Mouse (Mus musculus) spleen, adult 2 months (tissue): ENCODE data around the gene Kiss1r. TPM values are rescaled to one million over a fixed set of nuclear protein-coding genes. Genes with fewer than 3 reads are reported as not detected.

Source experiments
- DNase-seq, 2 experiments: peaks; one replicate each; pipeline versions ENCODE4 v3.0.0 to v3.0.0-alpha.2; 2012 to 2021; ENCODE audit warnings: low spot score in 2 of 2, low read depth in 1 of 2
- H3K27ac ChIP-seq: fragments of 200-500 bp; 2 replicates; pipeline ENCODE4 v1.5.1; 2012; ENCODE audit warnings: low read length, inconsistent platforms; ENCODE audit not compliant: insufficient read depth
- H3K27me3 ChIP-seq: fragments of 200-500 bp; 2 replicates; pipeline ENCODE4 v1.6.1; 2012; ENCODE audit warnings: mild to moderate bottlenecking, moderate library complexity, low read length, inconsistent platforms; ENCODE audit not compliant: control insufficient read depth, insufficient read depth
- H3K36me3 ChIP-seq: fragments of 200-500 bp; 2 replicates; pipeline ENCODE4 v1.6.1; 2012; ENCODE audit warnings: mild to moderate bottlenecking, low read length, inconsistent platforms; ENCODE audit not compliant: control insufficient read depth, insufficient read depth
- H3K4me1 ChIP-seq: fragments of 200-500 bp; 2 replicates; pipeline ENCODE4 v1.6.1; 2011; ENCODE audit warnings: inconsistent platforms; ENCODE audit not compliant: control insufficient read depth, insufficient read depth, insufficient read length
- H3K4me3 ChIP-seq: fragments of 200-500 bp; 2 replicates; pipeline ENCODE4 v1.5.1; 2011; ENCODE audit warnings: mild to moderate bottlenecking, inconsistent platforms; ENCODE audit not compliant: insufficient read depth, insufficient read length; ENCODE audit errors: extremely low read depth
- CTCF ChIP-seq: fragments of 200-500 bp; IDR thresholded peaks from 2 replicates; pipeline ENCODE4 v1.5.1; 2011; ENCODE audit warnings: mild to moderate bottlenecking, inconsistent platforms; ENCODE audit not compliant: insufficient read depth, insufficient read length, insufficient replicate concordance; ENCODE audit errors: extremely low read depth
- POLR2A ChIP-seq: fragments of 200-500 bp; IDR thresholded peaks from 2 replicates; pipeline ENCODE4 v1.6.1; 2011; ENCODE audit warnings: low read depth, low read length, inconsistent platforms
- WGBS: fragments of 180-500 bp; shearing (Covaris S2); methylation state at CpG from one replicate; pipeline ENCODE4 v1.1.7; 2018; 5-methylcytosine and 5-hydroxymethylcytosine counted together
- polyA plus RNA-seq: library from polyadenylated mRNA; depleted of rRNA; stranded (reverse); fragments of >200 nt; gene quantifications from 2 replicates; pipeline ENCODE4 v1.2.3, GENCODE M21; 2012

The Kiss1r gene
- polyA plus RNA-seq, 1 experiment = 5.3 TPM

DNA sequence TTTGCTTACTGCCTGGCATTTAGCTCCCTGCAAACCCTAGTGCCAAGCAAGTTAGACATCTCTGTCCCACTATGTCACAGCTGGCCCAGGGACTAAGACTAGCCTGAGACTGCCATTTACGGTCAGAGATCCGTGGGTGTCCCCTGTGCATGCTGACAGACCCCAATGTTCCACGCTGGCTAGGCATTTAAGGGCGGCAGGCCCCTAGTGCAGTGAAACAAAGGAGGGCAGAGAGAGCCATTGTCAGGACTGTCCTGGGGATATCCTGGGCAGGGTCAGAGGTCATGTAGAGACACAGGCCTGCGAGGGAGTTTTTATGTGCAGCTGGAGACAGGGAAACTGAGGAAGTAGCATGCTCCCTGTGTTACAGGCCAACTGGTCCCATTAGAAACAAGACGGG, 17.1 kb downstream of the Kiss1r start:
- Histone ChIP-seq H3K27me3 (no peaks in the 10 kb centered on the region), H3K4me3 (no peak overlapping the region), H3K4me1 (peaks cover 35% of the 10 kb centered on the region), H3K27ac (no peak overlapping the region), H3K36me3 (peaks cover 15% of the 10 kb centered on the region)
- no peak for DNase-seq
- no peak for TF ChIP-seq CTCF
- no peak for TF ChIP-seq POLR2A
- 91% methylated on average over 6 of the region's 6 CpGs for WGBS

DNA sequence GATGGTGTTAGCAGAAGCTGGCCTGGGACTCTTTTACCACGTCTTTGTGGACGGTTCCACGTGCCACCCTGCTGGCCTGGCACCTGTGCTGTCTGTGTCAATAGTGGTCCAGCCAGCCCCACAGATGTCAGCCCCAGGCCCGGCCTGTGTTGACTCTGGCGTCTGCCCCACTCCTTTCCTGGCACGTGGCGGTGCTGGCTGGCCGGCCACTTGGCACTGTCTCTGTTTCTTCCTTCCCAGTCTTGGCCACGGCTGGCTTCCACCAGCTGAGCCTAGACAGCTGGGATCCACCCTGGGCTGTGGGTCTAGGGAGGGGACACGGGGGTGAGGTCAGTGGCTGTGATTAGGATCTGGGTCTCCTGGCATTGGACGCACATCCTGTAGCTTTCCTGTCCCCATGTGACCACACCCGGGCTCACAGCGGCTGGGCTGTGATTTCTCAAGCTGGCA, 17.5 kb downstream of the Kiss1r start:
- 82% methylated on average over 13 of the region's 13 CpGs for WGBS
- peaks cover 39% of the 10 kb centered on the region for H3K4me1 ChIP-seq

DNA sequence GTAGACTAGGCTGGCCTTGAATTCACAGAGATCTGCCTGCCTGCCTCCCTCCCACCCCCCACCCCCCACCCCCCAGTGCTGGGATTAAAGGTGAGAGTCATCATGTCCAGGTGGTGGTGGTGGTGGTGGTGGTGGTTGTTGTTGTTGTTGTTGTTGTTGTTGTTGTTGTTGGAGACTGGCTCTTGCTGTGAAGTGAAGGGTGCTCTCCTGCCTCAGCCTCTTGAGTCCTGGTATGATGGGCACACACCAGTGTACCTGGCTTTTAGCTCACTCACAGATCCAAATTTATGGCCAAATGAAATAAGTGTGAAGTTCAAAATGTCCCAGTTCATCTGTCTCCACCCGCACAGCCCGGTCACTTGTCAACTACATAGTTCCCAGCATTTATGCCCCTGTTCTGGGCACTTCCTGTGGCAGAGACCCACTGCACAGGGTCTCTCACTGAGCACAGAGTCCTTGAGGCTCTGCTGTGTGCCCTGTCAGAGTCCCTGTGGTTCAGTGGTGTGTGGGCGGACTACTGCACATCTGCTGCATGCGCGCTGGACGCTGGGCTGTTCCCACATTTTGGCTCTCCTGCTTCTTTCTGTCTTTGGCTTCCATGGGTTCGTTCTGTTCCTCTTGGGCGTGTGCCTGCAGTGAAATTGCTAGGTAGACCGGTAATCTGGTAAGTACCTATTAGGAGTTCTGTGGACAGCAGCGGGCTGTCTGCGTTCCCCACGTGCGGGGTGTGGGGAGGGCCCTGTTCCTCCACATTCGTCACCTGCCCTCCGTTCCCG, 18.2 kb downstream of the Kiss1r start:
- TF ChIP-seq POLR2A (no peak), CTCF (no peak)
- no peak for DNase-seq
- Histone ChIP-seq H3K27me3 (no peaks in the 10 kb centered on the region), H3K4me1 (peaks cover 45% of the 10 kb centered on the region), H3K36me3 (peaks cover 15% of the 10 kb centered on the region), H3K27ac (no peak overlapping the region), H3K4me3 (no peak overlapping the region)
- WGBS = 96% methylated on average over 16 of the region's 16 CpGs

More for the DNA sequence above, 17.5 kb downstream of the Kiss1r start:
- Histone ChIP-seq H3K27me3 (no peaks in the 10 kb centered on the region), H3K4me3 (no peak overlapping the region), H3K36me3 (peaks cover 15% of the 10 kb centered on the region), H3K27ac (no peak overlapping the region)
- no peak for DNase-seq
- TF ChIP-seq CTCF (no peak), POLR2A (no peak)

DNA sequence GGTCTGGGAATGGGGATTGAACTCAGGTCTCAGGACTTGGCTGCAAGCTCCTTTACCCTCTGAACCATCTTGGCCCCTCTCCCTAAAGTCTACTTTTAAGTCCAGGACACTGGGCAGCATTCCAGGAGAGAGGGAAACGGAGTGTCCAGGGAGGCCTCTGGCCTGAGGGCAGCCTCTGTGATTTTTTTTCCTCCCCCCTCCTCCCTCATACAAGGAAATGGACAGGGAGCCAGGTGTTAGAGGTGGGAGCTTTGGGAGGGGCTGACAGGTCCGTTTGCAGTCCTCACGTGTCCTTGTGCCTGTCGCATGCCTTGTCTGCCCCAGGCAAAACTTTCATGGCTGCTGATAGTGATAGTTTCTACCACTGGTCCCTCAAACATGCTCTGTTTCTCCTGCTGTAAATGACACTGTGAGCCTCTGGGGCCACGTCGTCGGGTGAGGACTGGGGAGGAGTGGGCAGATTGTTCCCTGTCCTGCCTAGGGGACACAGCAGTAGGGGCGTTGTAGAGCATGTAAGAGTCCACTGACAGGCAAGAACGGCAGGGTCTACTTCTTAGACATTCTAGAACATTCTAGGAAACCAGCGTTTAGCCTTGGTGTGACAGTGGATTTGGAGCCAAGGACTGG, 19.6 kb downstream of the Kiss1r start:
- peaks cover 57% of the 10 kb centered on the region for H3K4me1 ChIP-seq
- H3K27me3 ChIP-seq = no peaks in the 10 kb centered on the region
- no peak overlapping the region; the same call in 1 of the 2 replicates for H3K4me3 ChIP-seq
- no peak for TF ChIP-seq POLR2A
- no peak for TF ChIP-seq CTCF
- peaks cover 11% of the 10 kb centered on the region for H3K36me3 ChIP-seq
- DNase-seq = no peak
- WGBS = 37% methylated on average over 10 of the region's 10 CpGs
- H3K27ac ChIP-seq = peak overlapping the region; percentile 13; the same call in 1 of the 2 replicates

DNA sequence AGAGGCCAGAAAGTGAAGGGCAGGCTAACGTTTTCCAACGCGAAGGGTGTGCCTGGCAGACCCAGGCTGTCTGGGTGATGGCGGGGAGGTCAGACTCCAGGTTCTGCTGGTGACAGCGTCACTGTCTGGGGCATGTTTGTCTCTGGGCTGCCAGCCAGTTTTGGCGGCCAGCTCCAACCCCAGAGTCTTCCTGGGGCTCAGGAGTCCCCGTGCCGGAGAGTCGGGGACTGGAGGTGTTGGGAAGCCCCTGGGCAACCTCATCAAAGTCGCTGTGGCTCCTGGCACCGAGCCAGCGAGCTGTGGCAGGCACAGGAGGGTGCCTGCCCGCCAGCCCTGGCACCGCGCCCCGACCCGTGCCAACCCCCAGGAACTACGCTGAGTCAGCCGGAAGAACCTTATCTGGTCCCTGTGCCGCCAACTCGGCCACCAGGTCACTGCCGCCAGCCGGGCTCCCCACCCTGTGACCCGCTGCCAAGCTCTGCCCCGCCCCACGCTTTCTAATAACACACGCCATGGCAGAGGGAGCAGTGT, 20.2 kb downstream of the Kiss1r start:
- Histone ChIP-seq H3K27me3 (no peaks in the 10 kb centered on the region), H3K4me3 (peak overlapping the region; percentile 16; the same call in 1 of the 2 replicates), H3K36me3 (peaks cover 7% of the 10 kb centered on the region; the same call in 1 of the 2 replicates), H3K27ac (peak overlapping the region; percentile 57), H3K4me1 (peaks cover 62% of the 10 kb centered on the region)
- 3% methylated on average over 27 of the region's 27 CpGs for WGBS
- TF ChIP-seq CTCF = no peak
- DNase-seq = peak; percentile 55 to 84

DNA sequence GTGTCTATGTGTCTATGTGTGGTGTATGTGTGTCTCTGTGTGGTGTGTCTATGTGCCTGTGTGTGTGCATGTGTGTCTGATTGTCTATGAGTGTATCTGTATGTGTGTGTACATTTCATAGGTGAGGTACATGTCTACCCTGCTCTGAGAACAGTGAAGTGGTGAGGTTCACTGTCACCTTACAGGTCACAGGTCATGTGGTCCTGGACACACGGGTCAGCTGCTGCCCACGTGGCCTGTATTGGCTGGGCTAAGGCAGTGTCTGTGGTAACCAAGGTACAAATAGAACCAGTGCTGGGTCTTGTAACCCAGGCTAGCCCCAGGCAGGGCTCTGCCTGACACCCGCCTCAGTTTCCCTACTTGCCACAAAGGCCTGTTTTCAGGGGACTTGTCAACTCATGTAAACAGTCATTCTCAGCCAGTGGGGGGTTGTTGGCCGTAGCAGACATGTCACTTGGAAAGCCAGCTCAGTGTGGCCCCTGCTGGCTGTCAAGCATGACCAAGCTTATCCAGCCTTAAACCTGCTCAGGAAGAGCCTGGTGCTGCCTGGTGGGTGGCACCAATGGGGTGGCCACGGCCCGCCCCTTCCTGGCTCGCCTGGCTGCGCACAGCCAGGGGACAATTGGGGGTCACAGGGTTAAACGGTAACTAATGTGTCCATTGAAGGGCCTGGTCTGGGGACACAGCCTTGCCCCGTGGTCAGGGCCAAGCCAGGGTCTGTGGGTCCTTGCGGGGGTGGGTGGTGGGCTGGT, 21.2 kb downstream of the Kiss1r start:
- TF ChIP-seq CTCF (no peak), POLR2A (no peak)
- no peak for DNase-seq
- H3K27me3 ChIP-seq = no peaks in the 10 kb centered on the region
- H3K27ac ChIP-seq = no peak overlapping the region
- WGBS = 45% methylated on average over 11 of the region's 11 CpGs
- peaks cover 2% of the 10 kb centered on the region; the same call in 1 of the 2 replicates for H3K36me3 ChIP-seq
- H3K4me3 ChIP-seq = no peak overlapping the region
- H3K4me1 ChIP-seq = peaks cover 64% of the 10 kb centered on the region
